Mouse (Mus musculus) heart, postnatal 0 days (tissue): ENCODE measurements around the gene Mutyh. TPM values are rescaled to one million over a fixed set of nuclear protein-coding genes. Genes with fewer than 3 reads are reported as not detected.

Source experiments
- ATAC-seq: fragments of 200-750 bp; cut with Nextera tagmentation; 2 replicates; pipeline ENCODE4 v1.8.0; 2017; ENCODE audit warnings: low read depth, moderate number of reproducible peaks, moderate library complexity; ENCODE audit not compliant: insufficient read depth
- DNase-seq: peaks from one replicate; pipeline ENCODE4 v3.0.0-alpha.2; 2016; ENCODE audit warnings: low spot score
- H3K27ac ChIP-seq: fragments of 300-500 bp; sonication (generic); 2 replicates; pipeline ENCODE4 v1.5.1; 2014; ENCODE audit warnings: low read depth, mild to moderate bottlenecking
- H3K27me3 ChIP-seq: fragments of 300-500 bp; sonication (generic); 2 replicates; pipeline ENCODE4 v1.6.1; 2014; ENCODE audit warnings: low read length, mixed read lengths; ENCODE audit not compliant: control insufficient read depth, insufficient read depth
- H3K36me3 ChIP-seq: fragments of 300-500 bp; sonication (generic); replicated peaks from 2 replicates; pipeline ENCODE4 v1.6.1; 2014; ENCODE audit warnings: low read length, mixed read lengths; ENCODE audit not compliant: control insufficient read depth, insufficient read depth
- H3K4me1 ChIP-seq: fragments of 300-500 bp; sonication (generic); 2 replicates; pipeline ENCODE4 v1.6.1; 2014; ENCODE audit warnings: antibody characterized with exemption; ENCODE audit not compliant: control insufficient read depth, insufficient read depth
- H3K4me2 ChIP-seq: fragments of 300-500 bp; sonication (generic); 2 replicates; pipeline ENCODE4 v1.6.1; 2014; ENCODE audit warnings: low read depth, mild to moderate bottlenecking, low read length, moderate library complexity
- H3K4me3 ChIP-seq: fragments of 300-500 bp; sonication (generic); 2 replicates; pipeline ENCODE4 v1.5.1; 2014; ENCODE audit warnings: low read depth, low read length
- H3K9ac ChIP-seq: fragments of 300-500 bp; sonication (generic); replicated peaks from 2 replicates; pipeline ENCODE4 v1.6.1; 2014; ENCODE audit warnings: low read depth, low read length, mixed read lengths
- H3K9me3 ChIP-seq: fragments of 300-500 bp; sonication (generic); replicated peaks from 2 replicates; pipeline ENCODE4 v1.6.1; 2016; ENCODE audit warnings: low read length; ENCODE audit not compliant: control insufficient read depth
- CTCF ChIP-seq: IDR thresholded peaks from 2 replicates; pipeline ENCODE4 v1.5.1; 2016; ENCODE audit warnings: antibody characterized with exemption, control low read depth, low read depth
- EP300 ChIP-seq: IDR thresholded peaks from 2 replicates; pipeline ENCODE4 v1.6.1; 2016; ENCODE audit warnings: antibody characterized with exemption, low read depth
- WGBS: fragments of 180-500 bp; shearing (Covaris S2); extraction: QIAGEN DNeasy Blood & Tissue Kit; methylation state at CpG from one replicate; pipeline ENCODE4 v1.1.7; 2014; 5-methylcytosine and 5-hydroxymethylcytosine counted together
- polyA plus RNA-seq: library from polyadenylated mRNA; unstranded; fragments of >200 nt; fragmentation: Nextera tagmentation; extraction: Ambion mirVana; gene quantifications from 2 replicates; pipeline ENCODE4 v1.2.1, GENCODE M21; 2015
- total RNA-seq: library from RNA; depleted of rRNA; stranded (reverse); fragments of >200 nt; gene quantifications from 2 replicates; pipeline ENCODE4 v1.2.3, GENCODE M21; 2014; ENCODE audit warnings: low replicate concordance; rRNA removed

Gene Mutyh
- total and polyA plus RNA-seq, 2 experiments from 2014 or later = 4.4 to 6.9 TPM

DNA sequence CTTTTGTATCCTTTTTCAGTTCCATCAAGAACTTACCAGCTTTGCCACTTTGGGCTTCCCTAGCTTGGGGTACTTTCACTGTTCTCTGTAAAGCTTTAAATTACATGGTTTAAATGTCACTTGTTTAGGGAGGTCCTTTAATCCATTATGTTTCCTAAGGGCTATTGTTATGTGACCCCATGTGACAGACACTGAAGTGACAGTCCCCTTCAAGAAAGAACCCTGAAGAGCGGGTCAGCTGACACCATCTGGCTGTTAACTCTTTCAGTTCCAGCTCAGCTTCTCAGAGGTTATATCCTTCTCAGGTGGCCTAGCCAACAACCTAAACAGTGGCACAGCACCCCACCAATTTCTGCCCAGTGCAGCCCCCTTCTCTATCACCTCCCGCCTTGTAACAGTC is 46.8 kb downstream of the Mutyh start:
- WGBS = 45% methylated on average over 2 of the region's 2 CpGs
- Histone ChIP-seq H3K9me3 (no peaks in the 10 kb centered on the region), H3K36me3 (no peaks in the 10 kb centered on the region), H3K9ac (no peak overlapping the region), H3K27ac (no peak overlapping the region), H3K27me3 (no peaks in the 10 kb centered on the region), H3K4me1 (no peaks in the 10 kb centered on the region), H3K4me2 (no peak overlapping the region), H3K4me3 (no peak overlapping the region)
- ATAC-seq (no peak), DNase-seq (no peak)
- TF ChIP-seq CTCF (no peak), EP300 (no peak)

DNA sequence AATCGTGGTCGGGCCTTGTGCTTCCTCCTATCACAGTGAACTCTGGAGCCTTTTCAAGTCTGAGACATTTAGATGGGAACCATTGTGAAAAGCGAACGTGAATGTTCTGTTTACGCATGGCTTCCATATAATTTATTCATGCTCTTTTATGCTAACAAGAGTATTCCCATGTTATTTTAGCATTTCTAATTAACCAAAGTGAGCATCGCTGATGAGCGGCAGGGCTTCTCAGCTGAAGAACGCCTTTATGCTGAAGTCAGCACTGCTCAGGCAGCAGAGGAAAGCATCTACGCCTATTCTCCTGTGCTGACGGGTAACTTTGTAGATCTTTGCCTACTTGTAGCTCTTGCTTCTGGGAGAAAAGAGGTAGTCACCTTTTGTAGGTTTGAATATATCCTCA is 49.7 kb downstream of the Mutyh start:
- Histone ChIP-seq H3K9me3 (no peaks in the 10 kb centered on the region), H3K36me3 (no peaks in the 10 kb centered on the region), H3K4me2 (no peak overlapping the region), H3K4me3 (no peak overlapping the region), H3K9ac (no peak overlapping the region), H3K4me1 (no peaks in the 10 kb centered on the region), H3K27me3 (0 out of 2 replicates have a peak, but pooled peaks cover 2% of the 10 kb centered on the region), H3K27ac (no peak overlapping the region)
- 87% methylated on average over 10 of the region's 10 CpGs for WGBS
- ATAC-seq = no peak
- DNase-seq = no peak
- no peak for TF ChIP-seq EP300
- TF ChIP-seq CTCF = no peak

DNA sequence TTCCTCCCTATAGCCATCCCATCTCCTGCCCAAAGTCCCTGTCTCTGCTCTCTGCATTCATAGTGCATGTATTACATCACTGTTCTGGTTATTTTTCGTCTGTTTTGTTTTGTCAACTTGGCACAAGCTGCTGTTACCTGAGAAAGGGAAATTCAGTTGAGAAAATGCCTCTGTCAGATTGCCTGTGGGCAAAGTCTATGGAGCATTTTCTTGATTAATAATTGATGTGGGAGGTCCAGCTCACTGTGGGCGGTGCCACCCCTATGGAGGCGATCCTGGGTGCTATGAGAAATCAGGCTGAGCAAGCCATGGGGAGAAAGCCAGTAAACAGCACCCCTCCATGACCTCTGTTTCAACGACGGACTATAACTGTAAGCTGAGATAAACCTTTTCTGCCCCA is 52.2 kb downstream of the Mutyh start:
- H3K9ac ChIP-seq = no peak overlapping the region
- TF ChIP-seq CTCF = no peak
- TF ChIP-seq EP300 = no peak
- DNase-seq = no peak
- 58% methylated on average over 5 of the region's 5 CpGs for WGBS
- H3K4me2 ChIP-seq = no peak overlapping the region
- H3K4me1 ChIP-seq = no peaks in the 10 kb centered on the region
- no peak for ATAC-seq
- no peak overlapping the region for H3K4me3 ChIP-seq
- no peak overlapping the region for H3K27ac ChIP-seq
- H3K36me3 ChIP-seq = no peaks in the 10 kb centered on the region
- no peaks in the 10 kb centered on the region for H3K9me3 ChIP-seq
- 0 out of 2 replicates have a peak, but pooled peaks cover 2% of the 10 kb centered on the region for H3K27me3 ChIP-seq

DNA sequence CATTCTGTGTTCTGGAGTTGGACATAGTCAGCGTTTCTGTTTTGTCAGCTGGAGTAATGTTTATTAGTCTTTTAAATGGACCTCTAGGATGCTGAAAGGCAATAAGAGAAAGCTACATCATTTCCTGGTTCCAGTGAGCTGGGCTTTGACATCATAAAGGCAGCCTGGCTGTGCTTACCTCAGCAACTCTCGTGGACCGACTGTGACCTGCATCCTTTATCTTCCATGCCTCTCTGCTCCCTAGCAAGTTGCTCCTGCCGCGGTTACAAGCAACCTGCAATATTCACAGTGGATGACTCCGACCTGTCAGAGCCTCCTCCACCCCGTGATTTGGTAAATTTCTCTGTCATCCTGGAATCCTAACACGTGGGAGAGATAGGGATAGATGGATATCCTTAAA is 54.5 kb downstream of the Mutyh start:
- TF ChIP-seq CTCF = no peak
- Histone ChIP-seq H3K36me3 (no peaks in the 10 kb centered on the region), H3K4me3 (no peak overlapping the region), H3K4me2 (no peak overlapping the region), H3K9me3 (no peaks in the 10 kb centered on the region), H3K9ac (no peak overlapping the region), H3K27ac (no peak overlapping the region), H3K4me1 (no peaks in the 10 kb centered on the region), H3K27me3 (0 out of 2 replicates have a peak, but pooled peaks cover 2% of the 10 kb centered on the region)
- WGBS = 40% methylated on average over 8 of the region's 8 CpGs
- ATAC-seq (no peak), DNase-seq (no peak)

Other genes with a start within 250 kb of the Mutyh start
- 0.08 and 0.57 TPM in 2 replicates for gene Ccdc17, start 211.1 kb upstream of the Mutyh start, total RNA-seq
- 3.1 and 5.1 TPM in 2 replicates for gene Ccdc17, start 211.1 kb upstream of the Mutyh start, polyA plus RNA-seq
- 28.1 and 29.9 TPM in 2 replicates for gene Nasp, start 179.8 kb upstream of the Mutyh start, total RNA-seq
- gene Nasp, start 179.8 kb upstream of the Mutyh start, polyA plus RNA-seq = 32.1 and 32.2 TPM in 2 replicates
- gene Akr1a1, start 156.0 kb upstream of the Mutyh start, total RNA-seq = 465 and 479 TPM in 2 replicates
- 533 and 534 TPM in 2 replicates for gene Akr1a1, start 156.0 kb upstream of the Mutyh start, polyA plus RNA-seq
- gene Prdx1, start 122.2 kb upstream of the Mutyh start, total RNA-seq = 317 and 334 TPM in 2 replicates
- 1,000 and 1,028 TPM in 2 replicates for gene Prdx1, start 122.2 kb upstream of the Mutyh start, polyA plus RNA-seq
- 41.1 and 51.3 TPM in 2 replicates for gene Mmachc, start 99.3 kb upstream of the Mutyh start, total RNA-seq
- 36.5 and 38.4 TPM in 2 replicates for gene Mmachc, start 99.3 kb upstream of the Mutyh start, polyA plus RNA-seq
- 6.3 and 6.8 TPM in 2 replicates for gene Ccdc163, start 99.2 kb upstream of the Mutyh start, total RNA-seq
- gene Ccdc163, start 99.2 kb upstream of the Mutyh start, polyA plus RNA-seq = 6.0 and 8.7 TPM in 2 replicates
- 1.3 and 4.0 TPM in 2 replicates for gene Tesk2, start 86.8 kb upstream of the Mutyh start, total RNA-seq
- gene Tesk2, start 86.8 kb upstream of the Mutyh start, polyA plus RNA-seq = 2.3 and 2.4 TPM in 2 replicates
- gene Toe1, start 83 bp upstream of the Mutyh start, total RNA-seq = 20.3 and 46.9 TPM in 2 replicates
- gene Toe1, start 83 bp upstream of the Mutyh start, polyA plus RNA-seq = 17.3 and 17.5 TPM in 2 replicates
- gene Hpdl, start 14.0 kb downstream of the Mutyh start, total RNA-seq = 2.2 and 3.4 TPM in 2 replicates
- 2.1 and 2.9 TPM in 2 replicates for gene Hpdl, start 14.0 kb downstream of the Mutyh start, polyA plus RNA-seq
- gene Zswim5, start 69.7 kb downstream of the Mutyh start, total RNA-seq = 1.4 and 1.5 TPM in 2 replicates
- 0.34 TPM in 2 replicates for gene Zswim5, start 69.7 kb downstream of the Mutyh start, polyA plus RNA-seq
- 103 and 124 TPM in 2 replicates for gene Urod, start 186.7 kb downstream of the Mutyh start, total RNA-seq
- 107 and 110 TPM in 2 replicates for gene Urod, start 186.7 kb downstream of the Mutyh start, polyA plus RNA-seq
- 14.4 and 19.2 TPM in 2 replicates for gene Hectd3, start 187.6 kb downstream of the Mutyh start, total RNA-seq
- 5.3 and 5.6 TPM in 2 replicates for gene Hectd3, start 187.6 kb downstream of the Mutyh start, polyA plus RNA-seq
- 10.7 and 14.0 TPM in 2 replicates for gene Eif2b3, start 211.7 kb downstream of the Mutyh start, total RNA-seq
- 25.7 and 27.5 TPM in 2 replicates for gene Eif2b3, start 211.7 kb downstream of the Mutyh start, polyA plus RNA-seq